Comparison of ENCODE assay signal across 8 mouse cellular contexts in genomic region chr5:137079849-137080248, GRCm38 (mm10). TPM values are rescaled to one million over a fixed set of nuclear protein-coding genes. Genes with fewer than 3 reads are reported as not detected.
DNase-seq lines count a peak whose midpoint lies in the region; ATAC-seq lines count a peak whose summit lies in the region.

No protein-coding gene starts in this region.

- ATAC-seq in granulocyte monocyte progenitor cell, adult 5-6 weeks (replicated peaks; ENCODE audit: poor library complexity, severe bottlenecking) = peak; percentile 65
- ATAC-seq in inflammation-experienced regulatory T-cells, adult 6 months = no peak

- DNase-seq in embryo, embryonic 10 days (ENCODE audit: low spot score) = peak; percentile 28
- no peak for DNase-seq in embryo, embryonic 9.5 days (ENCODE audit: extremely low spot score)
- peak; percentile 34 to 51 for DNase-seq in kidney, adult 8-10 months
- peak; percentile 84 for DNase-seq in lung, postnatal 36 days
- no peak for DNase-seq in right cerebral cortex, adult 18-20 months
- no peak for DNase-seq in right cerebral cortex, postnatal 25 days

RNA-seq across cellular contexts. Expression of gene Serpine1, which starts 7.8 kb away (rescaled TPM):
- total RNA-seq in granulocyte monocyte progenitor cell, adult 5-6 weeks (2014; fragmentation: Nextera tagmentation) = not detected in 2 replicates
- total RNA-seq in granulocyte monocyte progenitor cell, adult 5-6 weeks (2017) = not detected in 2 replicates
- polyA plus RNA-seq in inflammation-experienced regulatory T-cells, adult 6 months (2017; shearing (Covaris generic)) = not detected

RNA-seq across cellular contexts. Expression of gene Ap1s1, which starts 33.9 kb away (rescaled TPM):
- 84.9 and 95.5 TPM in 2 replicates for total RNA-seq in granulocyte monocyte progenitor cell, adult 5-6 weeks (2014; fragmentation: Nextera tagmentation)
- 83.1 and 86.9 TPM in 2 replicates for total RNA-seq in granulocyte monocyte progenitor cell, adult 5-6 weeks (2017)
- polyA plus RNA-seq in inflammation-experienced regulatory T-cells, adult 6 months (2017; shearing (Covaris generic)) = 100 to 1,000 TPM in 1 of 3 experiments, 10 to 100 TPM in 2; 66.7 to 117 (median 68.0) TPM

RNA-seq across cellular contexts. Expression of gene Trim56, which starts 36.2 kb away (rescaled TPM):
- 24.2 and 28.4 TPM in 2 replicates for total RNA-seq in granulocyte monocyte progenitor cell, adult 5-6 weeks (2014; fragmentation: Nextera tagmentation)
- 26.0 and 26.9 TPM in 2 replicates for total RNA-seq in granulocyte monocyte progenitor cell, adult 5-6 weeks (2017)
- 10 to 100 TPM; 12.2 to 16.5 (median 15.0) TPM for polyA plus RNA-seq in inflammation-experienced regulatory T-cells, adult 6 months (2017; shearing (Covaris generic))

RNA-seq across cellular contexts. Expression of gene Vgf, which starts 53.7 kb away (rescaled TPM):
- not detected in 2 replicates for total RNA-seq in granulocyte monocyte progenitor cell, adult 5-6 weeks (2014; fragmentation: Nextera tagmentation)
- not detected in 2 replicates for total RNA-seq in granulocyte monocyte progenitor cell, adult 5-6 weeks (2017)
- polyA plus RNA-seq in inflammation-experienced regulatory T-cells, adult 6 months (2017; shearing (Covaris generic)) = not detected

Comparison
In these comparisons a context has a peak if more than half of its experiments do, and no peak if none do; other contexts are left out.
1. DNase-seq: peak in embryo, embryonic 10 days (single experiment), kidney, adult 8-10 months (2 of 2) and lung, postnatal 36 days (single experiment); none in embryo, embryonic 9.5 days (single experiment), right cerebral cortex, adult 18-20 months (single experiment) and right cerebral cortex, postnatal 25 days (single experiment).